Mouse (Mus musculus): ENCODE measurements around the gene Kpnb1.
"Not testable (repeated sequence)": the region's sequence is repeated elsewhere in the genome, so short reads cannot be mapped to it uniquely, and the experiment has no call there.

Kpnb1 gene

DNA sequence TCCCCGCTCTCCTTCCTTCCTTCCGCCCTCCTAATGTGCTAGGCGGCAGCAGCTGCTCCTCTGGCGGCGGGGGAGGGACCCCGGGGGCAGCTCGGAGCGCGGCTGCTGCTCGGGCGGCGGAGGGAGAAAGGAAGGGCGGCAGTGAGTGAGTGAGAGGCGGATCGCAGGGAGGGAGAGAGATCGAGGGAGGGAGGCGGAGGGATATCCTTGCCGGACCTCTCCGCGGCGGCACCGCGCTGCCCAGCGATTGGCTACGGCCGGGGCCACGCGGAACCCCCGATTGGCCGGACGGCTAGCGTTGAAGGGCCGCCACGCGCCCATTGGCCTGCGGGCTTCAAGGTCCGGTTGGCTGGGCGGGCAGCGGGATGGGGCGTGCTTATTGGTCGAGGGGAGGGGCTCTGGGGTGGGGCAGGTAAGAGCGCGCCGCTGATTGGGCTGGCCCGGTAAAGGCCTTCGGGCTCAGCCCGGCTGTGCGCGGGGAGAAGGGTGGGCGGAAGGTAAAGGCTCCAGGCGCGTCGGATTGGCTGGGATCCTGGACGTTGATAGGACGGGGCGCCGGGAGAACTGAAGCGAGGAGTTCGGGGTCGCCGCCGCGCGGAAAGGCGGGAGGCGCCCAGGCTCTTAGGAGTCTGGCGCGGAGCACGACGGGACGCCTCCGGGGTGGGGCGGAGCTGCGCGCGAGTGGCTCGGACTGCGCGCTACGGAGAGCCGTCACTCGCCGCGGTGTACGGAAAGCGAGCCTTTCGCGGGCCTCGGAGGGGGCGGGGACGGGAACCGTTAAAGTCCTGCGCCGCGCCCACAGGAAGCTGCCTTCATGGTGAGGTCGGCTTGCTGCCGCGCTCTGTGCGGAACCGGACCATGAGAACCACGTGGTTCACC is at the start of gene Kpnb1:
Gene Kpnb1, minus strand, starts transcription at position 118 of the 879 bp plus-strand sequence.
- DNase-seq (ENCODE audit: low read depth, low spot score): peak; percentile 100

- peak; percentile 17 for DNase-seq (ENCODE audit: low read depth, low spot score)
Measured at GRCm38 (mm10) chr11:97232436-97232835, 44.8 kb upstream of the Kpnb1 start.

- DNase-seq (ENCODE audit: low read depth, low spot score): no peak
Measured at GRCm38 (mm10) chr11:97229396-97229795, 41.7 kb upstream of the Kpnb1 start.

DNA sequence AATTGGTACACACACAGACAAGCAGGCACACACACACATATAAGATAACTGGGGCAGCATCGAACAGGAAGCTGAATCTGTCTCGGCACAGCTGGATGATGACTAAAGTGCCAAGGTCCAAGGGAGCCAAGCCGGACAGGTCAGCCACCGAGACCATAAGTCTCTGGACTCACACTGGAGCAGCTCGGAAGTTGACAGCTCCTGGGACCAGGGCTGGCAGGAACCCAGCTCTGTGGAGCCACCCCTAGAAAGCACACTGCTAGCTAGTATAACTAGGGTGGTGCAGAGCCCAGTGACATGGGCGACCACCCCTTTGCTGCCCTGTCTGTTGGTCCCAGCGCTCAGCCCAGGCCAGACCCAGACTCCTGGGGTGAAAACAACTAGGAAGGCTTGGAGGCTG is 41.3 kb upstream of the Kpnb1 start:
- DNase-seq (ENCODE audit: low read depth, low spot score): no peak

DNA sequence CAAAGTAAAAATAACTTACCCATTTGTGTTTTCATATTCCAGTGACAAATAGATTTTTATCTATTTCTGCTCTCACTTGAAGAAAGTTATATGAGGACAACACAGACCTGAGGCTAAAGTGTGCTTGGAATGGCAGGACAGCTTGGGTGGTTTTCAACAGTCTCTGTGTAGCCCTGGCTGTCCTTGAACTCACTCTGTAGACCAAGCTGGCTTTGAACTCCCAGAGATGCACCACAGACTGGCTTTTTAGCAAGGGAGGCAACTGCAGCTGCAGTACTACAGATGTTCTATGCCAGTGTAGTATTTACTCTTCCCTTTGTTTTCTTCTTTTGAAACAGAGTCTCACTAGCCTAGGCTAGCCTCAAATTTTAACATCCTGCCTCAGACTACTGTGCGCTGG is 38.5 kb upstream of the Kpnb1 start:
- DNase-seq (ENCODE audit: low read depth, low spot score): no peak

DNA sequence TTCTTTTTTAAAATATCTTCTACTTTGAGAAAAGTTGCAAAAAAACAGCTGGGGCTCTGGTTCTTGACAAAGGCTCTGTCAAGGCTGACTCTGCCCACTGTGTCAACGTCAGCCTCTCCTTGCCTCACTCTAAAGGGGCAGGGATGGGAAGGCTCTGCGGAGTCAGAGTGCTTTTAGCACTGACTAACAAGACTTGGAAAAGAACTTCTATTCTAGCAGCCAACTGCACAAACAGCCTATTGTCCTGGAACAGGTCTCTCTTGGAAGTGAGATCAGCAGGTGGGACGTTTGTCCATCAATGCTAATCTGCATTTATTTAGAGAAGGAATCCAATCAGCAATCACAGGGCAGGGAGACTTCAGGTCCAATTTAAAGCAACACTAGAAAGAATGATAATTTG is 35.8 kb upstream of the Kpnb1 start:
- DNase-seq (ENCODE audit: low read depth, low spot score): no peak

GRCm38 (mm10) chr11:97221611-97222010 is 33.9 kb upstream of the Kpnb1 start:
- no peak for DNase-seq (ENCODE audit: low read depth, low spot score)

DNA sequence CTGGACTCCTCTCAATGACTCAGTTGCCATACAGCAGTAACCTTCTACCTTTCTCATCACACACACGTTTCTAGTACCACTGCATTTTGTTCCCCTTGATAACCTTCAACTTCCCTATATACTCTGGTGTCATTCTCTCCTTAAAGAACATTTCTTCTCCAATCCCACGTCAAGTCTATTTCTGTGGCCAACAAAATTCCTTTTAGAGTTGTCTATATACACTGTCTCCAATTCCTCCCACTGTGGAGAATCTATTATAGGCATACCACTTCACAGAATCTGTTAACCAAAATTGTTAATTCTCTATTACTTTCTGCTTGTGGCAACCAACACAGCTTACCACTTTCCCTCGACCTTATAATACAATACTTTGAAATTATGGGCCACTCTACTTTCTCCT is 32.5 kb upstream of the Kpnb1 start:
- DNase-seq (ENCODE audit: low read depth, low spot score): peak; percentile 65

- no peak for DNase-seq (ENCODE audit: low read depth, low spot score)
Measured at GRCm38 (mm10) chr11:97214411-97214810, 26.7 kb upstream of the Kpnb1 start.

GRCm38 (mm10) chr11:97210728-97211400 is 23.2 kb upstream of the Kpnb1 start:
- no peak for DNase-seq (ENCODE audit: low read depth, low spot score)

- peak; percentile 86 for DNase-seq (ENCODE audit: low read depth, low spot score)
Measured at GRCm38 (mm10) chr11:97207011-97207422, 19.3 kb upstream of the Kpnb1 start.

- no peak for DNase-seq (ENCODE audit: low read depth, low spot score)
Measured at GRCm38 (mm10) chr11:97199519-97199918, 11.8 kb upstream of the Kpnb1 start.

GRCm38 (mm10) chr11:97198601-97199000 is 10.9 kb upstream of the Kpnb1 start:
- DNase-seq (ENCODE audit: low read depth, low spot score): peak; percentile 45

DNA sequence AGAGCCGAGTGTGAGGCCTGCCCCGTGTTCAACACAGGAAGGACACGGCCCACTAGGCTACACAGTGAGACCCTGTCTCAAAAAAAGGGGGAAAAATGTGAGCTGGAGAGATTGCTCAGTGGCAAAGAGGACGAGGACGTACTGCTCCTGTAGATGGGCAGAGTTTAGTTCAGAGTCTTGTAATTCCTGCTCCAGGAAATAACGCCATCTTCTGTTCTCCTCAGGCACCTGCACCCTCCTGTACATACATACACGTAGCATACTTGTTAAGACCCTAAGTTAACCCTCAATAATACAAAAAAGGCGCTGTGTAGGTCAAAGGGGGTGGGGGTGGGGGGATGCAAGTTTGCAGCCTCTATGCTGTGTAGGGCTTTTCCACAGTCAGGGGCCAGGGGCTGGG is 9.3 kb upstream of the Kpnb1 start:
- DNase-seq (ENCODE audit: low read depth, low spot score): no peak

GRCm38 (mm10) chr11:97196541-97196940 is 8.9 kb upstream of the Kpnb1 start:
- no peak for DNase-seq (ENCODE audit: low read depth, low spot score)

DNA sequence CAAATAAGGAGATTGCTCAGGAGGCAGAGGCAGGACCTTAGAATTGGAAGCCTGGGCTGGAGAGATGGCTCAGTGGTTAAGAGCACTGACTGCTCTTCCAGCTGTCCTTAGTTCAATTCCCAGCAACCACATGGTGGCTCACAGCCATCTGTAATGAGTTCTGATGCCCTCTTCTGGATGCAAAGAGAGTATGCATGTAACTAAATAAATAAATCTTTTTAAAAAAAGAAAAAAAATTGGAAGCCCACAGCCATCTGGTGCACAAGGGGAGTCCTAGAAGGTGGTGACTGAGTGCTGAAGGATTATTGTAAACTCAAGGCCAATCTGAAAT is 4.9 kb upstream of the Kpnb1 start:
- peak; percentile 23 for DNase-seq (ENCODE audit: low read depth, low spot score)

DNA sequence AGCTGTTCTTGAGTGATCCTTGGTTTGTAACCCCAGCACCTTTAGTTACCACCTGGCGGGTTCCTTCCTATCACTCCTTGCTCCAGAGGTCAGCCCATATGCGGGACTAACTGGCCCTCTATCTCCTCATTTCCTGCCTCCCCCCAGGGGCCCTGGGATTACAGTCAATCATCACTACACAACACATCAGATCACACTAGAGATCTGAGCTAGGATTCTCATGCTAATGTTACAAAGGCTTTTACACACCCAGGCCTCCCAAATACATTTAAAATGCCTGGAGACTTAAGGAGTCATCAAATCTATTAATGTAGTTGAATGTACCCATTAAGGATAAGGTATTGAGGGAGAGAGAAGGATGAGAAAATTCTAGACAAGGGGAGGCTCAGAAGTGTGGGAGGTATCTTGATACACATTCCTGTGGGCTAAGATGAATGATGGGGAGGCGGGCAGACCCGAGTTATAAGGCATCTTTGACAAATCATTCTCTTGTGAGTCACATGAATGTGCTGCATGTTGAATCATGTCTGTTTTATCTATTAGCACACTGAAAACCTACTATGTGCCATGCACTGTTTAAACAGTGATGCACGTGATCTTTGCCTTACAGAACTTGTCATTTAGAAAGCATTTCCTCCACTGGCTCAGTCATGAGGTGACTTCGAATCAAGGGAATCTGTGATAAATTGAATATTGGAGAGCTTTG is 4.4 kb upstream of the Kpnb1 start:
- DNase-seq (ENCODE audit: low read depth, low spot score): peak; percentile 21

GRCm38 (mm10) chr11:97190992-97191391 is 3.3 kb upstream of the Kpnb1 start:
- no peak for DNase-seq (ENCODE audit: low read depth, low spot score)

GRCm38 (mm10) chr11:97189645-97190044 is 2.0 kb upstream of the Kpnb1 start:
- DNase-seq (ENCODE audit: low read depth, low spot score): not testable (repeated sequence)

DNA sequence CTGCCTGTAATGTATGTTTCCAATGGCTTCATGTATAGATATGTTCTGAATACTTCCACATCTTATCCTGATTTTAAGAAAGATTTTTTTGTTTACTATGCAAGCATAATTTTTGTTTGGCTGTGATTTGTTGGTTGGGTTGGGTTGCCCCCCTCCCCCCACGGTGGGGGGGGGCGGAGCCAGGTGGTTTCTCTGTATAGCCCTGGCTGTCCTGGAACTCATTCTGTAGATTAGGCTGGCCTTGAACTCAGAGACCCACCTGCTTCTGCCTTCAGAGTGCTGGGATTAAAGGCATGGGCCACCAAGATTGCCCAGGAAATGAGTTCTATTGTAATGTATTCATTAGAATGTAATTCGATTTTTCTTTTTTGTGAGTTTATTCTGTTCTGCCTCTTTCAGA is 1.6 kb upstream of the Kpnb1 start:
- DNase-seq (ENCODE audit: low read depth, low spot score): no peak

GRCm38 (mm10) chr11:97188643-97188955 is 918 bp upstream of the Kpnb1 start:
- no peak for DNase-seq (ENCODE audit: low read depth, low spot score)

GRCm38 (mm10) chr11:97186947-97187763 is 526 bp downstream of the Kpnb1 start:
- peak; percentile 98 for DNase-seq (ENCODE audit: low read depth, low spot score)

All from brain, adult 2 months (tissue).